Mouse (Mus musculus): ENCODE results near the gene Lsp1. TPM values are rescaled to one million over a fixed set of nuclear protein-coding genes. Genes with fewer than 3 reads are reported as not detected.

Lsp1 gene
- polyA plus RNA-seq, 1 experiment from 2014 or later: 664 TPM

- DNase-seq (ENCODE audit: low spot score): no peak
Measured at GRCm38 (mm10) chr7:142503206-142503605, 42.6 kb downstream of the Lsp1 start.

- no peak for DNase-seq (ENCODE audit: low spot score)
Measured at GRCm38 (mm10) chr7:142505942-142506341, 45.3 kb downstream of the Lsp1 start.

- no peak for DNase-seq (ENCODE audit: low spot score)
Measured at GRCm38 (mm10) chr7:142506501-142506900, 45.9 kb downstream of the Lsp1 start.

- no peak for DNase-seq (ENCODE audit: low spot score)
Measured at GRCm38 (mm10) chr7:142507453-142507852, 46.8 kb downstream of the Lsp1 start.

GRCm38 (mm10) chr7:142509518-142509917 lies 48.9 kb downstream of the Lsp1 start:
- no peak for DNase-seq (ENCODE audit: low spot score)

- DNase-seq (ENCODE audit: low spot score): no peak
Measured at GRCm38 (mm10) chr7:142510021-142510777, 49.6 kb downstream of the Lsp1 start.

- DNase-seq (ENCODE audit: low spot score): no peak
Measured at GRCm38 (mm10) chr7:142514048-142514447, 53.4 kb downstream of the Lsp1 start.

GRCm38 (mm10) chr7:142516221-142516978 lies 55.8 kb downstream of the Lsp1 start:
- no peak for DNase-seq (ENCODE audit: low spot score)

GRCm38 (mm10) chr7:142517531-142517930 lies 56.9 kb downstream of the Lsp1 start:
- DNase-seq (ENCODE audit: low spot score): no peak

- no peak for DNase-seq (ENCODE audit: low spot score)
Measured at GRCm38 (mm10) chr7:142520331-142520730, 59.7 kb downstream of the Lsp1 start.

GRCm38 (mm10) chr7:142522352-142522751 lies 61.7 kb downstream of the Lsp1 start:
- no peak for DNase-seq (ENCODE audit: low spot score)

GRCm38 (mm10) chr7:142523200-142523990 lies 62.8 kb downstream of the Lsp1 start:
- no peak for DNase-seq (ENCODE audit: low spot score)

GRCm38 (mm10) chr7:142525342-142526178 lies 65.0 kb downstream of the Lsp1 start:
- DNase-seq (ENCODE audit: low spot score): no peak

- DNase-seq (ENCODE audit: low spot score): no peak
Measured at GRCm38 (mm10) chr7:142529350-142529749, 68.7 kb downstream of the Lsp1 start.

GRCm38 (mm10) chr7:142531973-142532521 lies 71.4 kb downstream of the Lsp1 start:
- no peak for DNase-seq (ENCODE audit: low spot score)

- no peak for DNase-seq (ENCODE audit: low spot score)
Measured at GRCm38 (mm10) chr7:142532671-142533058, 72.1 kb downstream of the Lsp1 start, which contains the start of gene Mrpl23. Gene Mrpl23 (plus strand): TSS chr7:142532686.

GRCm38 (mm10) chr7:142533059-142533855 lies 72.6 kb downstream of the Lsp1 start:
- DNase-seq (ENCODE audit: low spot score): peak; percentile 90

- DNase-seq (ENCODE audit: low spot score): no peak
Measured at GRCm38 (mm10) chr7:142535116-142535515, 74.5 kb downstream of the Lsp1 start.

- DNase-seq (ENCODE audit: low spot score): no peak
Measured at GRCm38 (mm10) chr7:142535832-142536231, 75.2 kb downstream of the Lsp1 start.

GRCm38 (mm10) chr7:142537181-142537580 lies 76.6 kb downstream of the Lsp1 start:
- DNase-seq (ENCODE audit: low spot score): no peak

Data from thymus, postnatal 0 days (tissue).